Mouse (Mus musculus) Muller cell, postnatal 12 days (primary cell): ENCODE measurements around the gene Lhfpl4.

Experiments
- DNase-seq: peaks from one replicate; pipeline ENCODE4 v3.0.0-alpha.2; 2015; ENCODE audit errors: inconsistent ontology term

The Lhfpl4 gene

DNA sequence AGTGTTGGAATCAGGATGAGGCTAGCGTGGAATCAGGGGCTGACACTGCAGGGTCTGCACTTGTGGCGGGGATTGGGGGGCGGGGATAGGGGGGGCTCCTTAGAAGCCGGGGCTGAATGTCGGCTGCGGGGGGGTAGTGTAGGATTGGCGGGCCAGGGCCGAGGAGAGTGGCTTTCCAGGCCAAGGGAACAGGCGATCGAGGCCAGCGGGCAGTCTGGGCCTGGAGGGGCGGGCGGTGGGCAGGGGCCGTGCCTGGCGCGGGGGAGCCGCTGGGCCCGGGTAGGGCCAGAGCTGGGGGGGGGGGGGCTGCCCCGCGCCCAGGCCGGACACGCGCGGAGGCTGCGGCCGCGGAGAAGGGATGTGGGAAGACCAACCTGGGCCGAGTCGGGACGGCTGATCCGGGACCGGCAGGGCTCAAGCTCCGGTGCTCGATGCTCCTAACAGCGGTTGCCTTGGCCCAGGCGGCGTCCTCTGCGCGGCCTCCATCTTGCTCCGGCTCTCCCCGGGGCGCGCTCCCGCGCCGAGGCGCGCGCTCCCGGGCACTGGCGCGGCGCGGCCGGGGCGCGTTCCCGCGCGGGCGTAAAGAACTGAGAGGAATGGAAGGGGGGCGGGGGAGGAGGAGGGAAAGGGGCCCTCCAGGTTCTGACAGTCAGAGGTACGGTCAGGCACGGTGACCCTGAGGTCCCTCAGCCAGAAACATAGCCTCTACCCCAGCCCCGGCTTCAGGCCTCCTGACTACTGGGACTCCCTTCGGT, at the start of gene Lhfpl4:
Gene Lhfpl4 (minus strand): TSS at position 544 of the 755 bp plus-strand sequence.
- DNase-seq = peak; percentile 17

DNA sequence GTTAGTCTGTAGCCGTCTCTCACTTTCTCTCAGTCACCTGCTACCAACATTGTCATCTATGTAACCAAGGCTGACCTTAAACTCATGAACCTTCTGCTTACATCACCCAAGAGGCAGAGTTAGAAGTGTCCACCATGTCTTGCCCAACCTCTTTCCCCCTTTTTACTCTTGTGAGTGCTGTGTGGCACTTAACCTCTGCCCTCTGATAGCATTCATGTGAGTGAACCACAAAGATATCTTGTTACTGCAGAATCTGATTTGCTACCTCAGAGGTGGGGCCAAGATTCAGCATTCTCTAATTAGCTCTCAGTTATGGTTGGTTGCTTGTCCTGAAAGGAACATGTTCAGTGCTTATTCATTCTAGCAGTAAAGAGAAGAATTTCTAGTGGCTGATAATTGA, 47.6 kb upstream of the Lhfpl4 start:
- peak; percentile 16 for DNase-seq

DNA sequence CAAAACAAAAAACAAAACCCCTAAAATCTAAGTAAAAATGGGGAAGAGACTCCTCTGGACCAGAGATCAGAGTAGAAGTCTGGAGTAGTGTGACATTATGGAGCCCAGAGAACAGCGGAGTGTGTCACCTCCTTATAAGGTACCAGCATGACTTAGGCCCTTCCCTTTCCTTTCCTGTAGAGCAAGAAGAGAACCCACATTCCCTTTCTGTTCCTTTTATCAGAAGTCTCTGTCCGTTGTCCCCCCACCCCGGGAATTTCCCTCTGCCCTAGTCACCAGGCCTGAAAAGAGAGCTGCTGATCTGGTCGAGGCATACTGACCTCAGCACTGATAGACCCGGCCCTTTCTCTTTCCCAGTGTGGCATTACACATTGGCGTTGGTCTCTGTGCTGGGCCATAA, 43.3 kb upstream of the Lhfpl4 start:
- peak; percentile 22 for DNase-seq

DNA sequence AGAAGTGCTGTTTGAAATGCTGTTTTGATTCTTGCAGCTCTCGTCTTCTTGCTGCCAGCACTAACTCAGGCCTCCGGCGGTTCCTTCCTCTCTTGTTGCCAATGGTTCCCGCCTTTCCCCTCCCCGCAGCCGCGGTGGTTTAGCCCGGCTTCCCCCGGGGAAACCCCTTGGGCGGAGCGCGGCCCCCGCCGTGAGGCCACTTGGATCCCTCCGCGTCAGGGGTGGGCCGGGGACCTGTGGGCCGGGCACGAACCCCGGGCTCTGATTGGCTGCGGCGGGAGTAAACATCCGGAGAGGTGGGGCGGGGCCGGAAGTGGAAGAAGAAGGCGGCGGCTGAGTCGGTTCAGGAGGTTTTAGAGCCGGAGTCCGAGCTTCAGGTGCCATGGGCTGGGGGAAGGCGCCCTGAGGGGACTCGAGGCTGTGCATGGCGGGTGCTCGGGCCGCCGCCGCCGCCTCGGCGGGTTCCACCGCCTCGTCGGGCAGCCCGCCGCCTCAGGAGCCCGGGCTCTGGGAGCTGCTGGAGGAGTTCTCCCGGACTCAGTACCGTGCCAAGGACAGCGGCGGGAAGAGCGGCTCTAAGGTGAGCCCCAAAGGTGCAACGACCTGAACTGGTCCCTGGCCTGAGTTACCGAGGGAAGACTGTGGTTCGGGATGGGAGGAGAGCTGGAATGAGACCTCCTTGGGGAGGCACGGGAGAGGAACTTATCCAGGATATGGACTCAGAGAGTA, 42.5 kb upstream of the Lhfpl4 start, which contains the start of gene Mtmr14:
Gene Mtmr14 (plus strand): TSS at position 302 of the 729 bp plus-strand sequence.
- DNase-seq = peak; percentile 100

DNA sequence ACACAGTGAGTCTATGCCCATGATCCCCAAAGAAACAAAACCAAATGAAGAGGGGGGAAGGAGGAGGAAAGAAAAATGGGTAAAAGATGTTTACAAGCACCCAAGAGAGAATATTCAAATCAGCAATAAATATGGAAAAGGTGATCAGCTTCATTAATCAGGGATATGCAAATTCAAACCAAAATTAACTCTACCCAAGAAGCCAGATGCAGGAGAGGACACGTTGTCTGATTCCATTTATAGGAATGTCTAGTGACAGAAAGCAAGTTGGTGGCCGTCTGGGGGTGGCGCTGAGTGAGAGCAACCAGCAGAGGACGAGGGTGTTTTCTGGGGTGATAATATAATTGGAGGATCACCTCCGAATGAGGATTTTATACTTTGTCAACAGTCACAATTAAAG, 40.0 kb upstream of the Lhfpl4 start:
- no peak for DNase-seq

DNA sequence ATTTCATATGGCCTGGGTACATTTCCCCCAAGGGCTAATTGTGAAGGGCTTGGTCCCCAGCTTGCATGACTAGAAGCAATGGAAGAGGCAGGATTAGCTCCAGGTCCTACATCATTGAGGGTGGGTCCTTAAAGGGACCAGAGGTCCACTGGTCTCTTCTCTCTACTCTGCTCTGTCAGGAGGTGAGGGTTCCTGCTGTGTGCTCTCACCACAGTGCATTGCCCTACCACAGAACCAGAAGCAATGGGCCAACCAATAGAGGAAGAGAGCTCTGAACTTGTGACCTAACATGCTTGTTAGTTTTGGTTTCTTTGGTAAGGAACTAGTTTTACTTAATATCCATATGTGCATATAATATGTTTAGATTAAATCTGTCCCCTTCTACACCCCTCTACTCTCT, 31.5 kb upstream of the Lhfpl4 start:
- no peak for DNase-seq

DNA sequence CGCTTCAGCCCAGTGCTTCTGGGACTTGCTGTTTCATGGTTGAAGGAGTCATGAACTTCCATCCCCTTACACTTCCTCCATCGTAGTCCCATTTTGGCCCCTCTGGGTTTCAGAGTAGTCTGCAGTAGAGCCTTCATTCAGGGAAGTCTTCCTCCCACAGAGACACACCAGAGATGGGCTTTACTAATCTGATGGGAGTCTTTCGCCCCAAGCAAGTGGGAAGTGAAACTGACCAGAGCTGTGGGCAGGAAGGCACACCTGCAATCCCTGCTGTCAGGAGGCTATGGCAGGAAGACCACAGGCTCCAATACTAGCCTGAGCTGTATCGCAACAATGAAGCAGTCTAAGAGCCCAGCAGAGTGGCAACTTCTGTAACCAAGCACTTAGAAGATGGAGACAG, 30.6 kb upstream of the Lhfpl4 start:
- no peak for DNase-seq

DNA sequence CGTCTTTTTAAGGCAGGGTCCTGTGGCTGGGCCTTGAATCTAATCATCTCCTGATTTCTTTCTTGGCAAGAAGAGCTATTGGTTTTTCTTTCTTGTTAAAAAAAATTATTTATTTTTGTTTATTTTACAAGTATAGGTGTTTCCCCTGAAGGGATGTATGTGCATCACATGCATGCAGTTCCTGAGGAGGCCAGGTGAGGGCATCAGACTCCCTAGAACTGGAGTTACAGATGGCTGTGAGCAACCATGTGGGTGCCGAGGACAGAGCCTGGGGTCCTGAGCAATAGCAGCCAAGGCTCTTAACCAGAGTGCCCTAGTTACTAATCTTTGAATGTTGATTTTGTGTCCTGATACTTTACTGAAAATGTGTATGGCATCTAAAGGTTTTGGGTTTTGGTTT, 21.1 kb upstream of the Lhfpl4 start:
- DNase-seq = no peak

DNA sequence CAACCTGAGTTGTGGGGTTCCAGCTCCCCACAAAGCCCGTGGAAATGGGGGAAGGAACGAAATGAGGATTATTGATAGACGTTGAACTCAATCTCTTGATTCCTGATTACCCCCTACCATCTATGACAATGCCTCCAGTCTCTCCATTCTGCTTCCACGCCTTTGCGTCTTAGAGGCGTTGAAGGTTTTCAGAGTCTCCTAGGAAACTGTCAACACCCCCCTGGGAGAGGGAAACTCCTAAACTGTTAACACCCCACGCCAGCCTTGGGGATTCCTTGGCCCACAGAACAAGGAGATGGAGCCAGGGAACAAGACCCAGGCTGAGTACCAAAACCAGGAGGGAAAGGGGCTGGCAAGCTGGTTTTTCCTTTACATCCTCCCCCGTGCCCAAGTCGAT, 410 bp upstream of the Lhfpl4 start:
- DNase-seq = no peak

DNA sequence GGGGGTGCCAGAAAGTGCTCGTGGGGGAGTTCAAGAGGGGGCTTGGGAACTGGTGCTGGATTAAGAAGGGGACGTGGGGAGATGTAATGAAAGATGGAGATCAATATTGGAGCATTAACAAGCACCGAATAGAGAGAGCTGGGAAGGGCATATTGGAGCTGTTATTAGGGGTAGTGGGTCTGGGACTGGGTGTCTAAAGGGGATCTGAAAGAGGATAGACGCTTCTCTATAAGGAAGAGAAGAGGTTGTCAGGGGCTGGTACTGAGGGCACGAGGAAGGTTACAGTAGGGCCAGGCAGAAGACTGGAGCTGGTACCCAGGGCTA, 705 bp downstream of the Lhfpl4 start:
- DNase-seq = no peak

DNA sequence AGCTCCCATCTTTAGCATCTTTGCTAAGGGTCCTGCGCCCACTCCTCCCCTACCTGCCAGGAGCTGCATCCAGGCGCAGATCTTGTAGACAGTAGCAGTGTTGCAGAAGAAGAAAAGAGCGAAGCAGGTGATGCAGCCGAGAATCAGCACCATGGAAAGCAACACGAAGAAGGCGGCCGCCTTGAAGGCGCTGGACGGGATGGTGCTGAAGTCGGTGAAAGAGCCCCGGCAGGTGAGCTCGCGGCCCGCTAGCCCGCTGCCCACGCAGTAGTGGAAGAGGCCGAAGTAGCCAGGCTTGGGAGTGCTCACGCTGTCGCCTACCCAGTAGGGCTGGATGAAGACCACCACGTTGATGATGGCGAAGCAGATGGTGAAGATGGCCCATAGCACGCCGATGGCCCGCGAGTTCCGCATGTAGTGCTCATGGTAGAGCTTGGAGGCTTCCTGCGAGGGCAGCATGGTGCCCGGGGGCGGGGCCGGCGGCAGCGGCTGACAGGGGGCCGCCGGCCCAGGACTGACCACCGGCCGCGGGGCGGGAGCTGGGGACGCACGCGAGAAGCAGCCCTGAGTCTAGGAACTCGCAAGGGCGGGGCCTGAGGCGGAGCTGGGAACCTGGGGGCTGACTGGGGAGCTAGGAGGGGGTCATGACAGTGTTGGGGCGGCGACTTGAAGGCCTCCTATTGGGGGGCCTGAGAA, 1.3 kb downstream of the Lhfpl4 start:
- peak; percentile 47 for DNase-seq

DNA sequence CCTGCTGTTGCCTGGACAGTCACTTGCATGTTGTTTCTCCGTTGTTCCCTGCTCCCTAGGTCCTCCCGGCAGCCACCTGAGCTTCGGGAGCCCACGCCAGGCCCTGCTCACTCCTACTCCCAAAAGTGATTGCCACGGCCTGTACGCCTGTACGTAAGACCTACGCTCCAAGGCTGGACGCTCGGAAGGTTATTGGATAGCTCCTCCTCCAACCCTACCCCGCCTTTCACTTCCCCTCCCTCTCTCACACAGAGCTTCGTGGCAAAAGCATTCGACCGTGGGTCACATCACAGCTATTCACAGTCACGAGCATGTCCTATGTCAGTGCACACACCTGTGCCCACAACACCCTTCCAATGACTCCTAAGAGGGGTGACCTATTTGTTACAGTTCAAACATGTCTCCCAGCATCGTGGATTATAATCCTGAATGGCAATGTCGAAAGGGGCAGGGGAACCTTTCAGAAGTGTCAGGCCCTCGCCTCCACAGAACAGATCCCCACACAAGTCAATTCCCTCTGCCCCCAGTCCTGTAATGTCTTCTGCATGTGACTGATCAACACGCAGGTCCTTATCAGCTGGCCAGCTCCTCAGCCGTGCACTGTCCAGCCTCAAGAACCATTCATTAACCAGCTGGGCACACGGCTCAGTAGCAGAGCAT, 10.2 kb downstream of the Lhfpl4 start:
- DNase-seq = no peak

DNA sequence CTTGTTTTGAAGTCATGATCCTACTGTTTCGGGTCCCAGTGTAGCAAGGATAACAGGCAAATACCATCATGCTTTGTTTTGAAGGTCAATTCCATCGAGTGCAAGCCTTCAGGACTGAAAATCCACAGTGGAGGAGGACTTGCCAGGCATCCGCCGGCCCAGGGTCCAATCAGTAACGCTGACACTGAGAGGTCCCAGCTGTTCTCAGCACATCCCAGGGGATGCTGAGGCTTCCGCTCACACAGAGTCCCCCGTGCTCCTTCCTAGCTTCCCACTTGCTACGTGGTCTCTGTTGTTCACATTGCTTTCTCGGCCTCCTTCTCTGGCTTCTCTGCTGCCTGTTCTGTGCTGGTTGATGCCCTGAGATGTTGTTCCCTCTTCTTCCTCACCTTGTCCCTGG, 11.0 kb downstream of the Lhfpl4 start:
- no peak for DNase-seq

DNA sequence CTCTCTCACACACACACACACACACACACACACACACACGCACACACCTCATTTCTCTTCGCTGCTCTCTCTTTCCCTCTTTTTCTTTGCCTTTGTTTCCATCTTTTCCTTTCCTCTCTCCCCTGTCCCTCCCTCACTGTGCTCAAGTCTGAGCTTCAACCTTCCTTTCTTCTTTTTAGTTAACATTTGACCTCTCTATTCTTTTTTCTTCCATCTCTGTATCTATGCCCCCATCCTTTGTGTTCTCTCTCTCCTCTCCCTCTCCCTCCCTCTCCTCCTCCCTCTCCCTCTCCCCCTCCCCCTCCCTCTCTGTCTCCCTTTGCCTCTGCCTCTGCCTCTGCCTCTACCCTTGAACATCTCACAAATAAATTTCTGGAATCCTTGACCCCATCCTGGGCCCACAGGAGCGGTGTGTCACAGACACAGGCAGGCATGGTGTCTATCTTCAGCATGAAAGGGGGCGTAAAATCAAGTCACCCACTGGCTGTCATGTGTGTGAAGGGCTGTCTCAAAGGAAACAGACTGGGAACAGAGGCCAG, 15.9 kb downstream of the Lhfpl4 start:
- no peak for DNase-seq

DNA sequence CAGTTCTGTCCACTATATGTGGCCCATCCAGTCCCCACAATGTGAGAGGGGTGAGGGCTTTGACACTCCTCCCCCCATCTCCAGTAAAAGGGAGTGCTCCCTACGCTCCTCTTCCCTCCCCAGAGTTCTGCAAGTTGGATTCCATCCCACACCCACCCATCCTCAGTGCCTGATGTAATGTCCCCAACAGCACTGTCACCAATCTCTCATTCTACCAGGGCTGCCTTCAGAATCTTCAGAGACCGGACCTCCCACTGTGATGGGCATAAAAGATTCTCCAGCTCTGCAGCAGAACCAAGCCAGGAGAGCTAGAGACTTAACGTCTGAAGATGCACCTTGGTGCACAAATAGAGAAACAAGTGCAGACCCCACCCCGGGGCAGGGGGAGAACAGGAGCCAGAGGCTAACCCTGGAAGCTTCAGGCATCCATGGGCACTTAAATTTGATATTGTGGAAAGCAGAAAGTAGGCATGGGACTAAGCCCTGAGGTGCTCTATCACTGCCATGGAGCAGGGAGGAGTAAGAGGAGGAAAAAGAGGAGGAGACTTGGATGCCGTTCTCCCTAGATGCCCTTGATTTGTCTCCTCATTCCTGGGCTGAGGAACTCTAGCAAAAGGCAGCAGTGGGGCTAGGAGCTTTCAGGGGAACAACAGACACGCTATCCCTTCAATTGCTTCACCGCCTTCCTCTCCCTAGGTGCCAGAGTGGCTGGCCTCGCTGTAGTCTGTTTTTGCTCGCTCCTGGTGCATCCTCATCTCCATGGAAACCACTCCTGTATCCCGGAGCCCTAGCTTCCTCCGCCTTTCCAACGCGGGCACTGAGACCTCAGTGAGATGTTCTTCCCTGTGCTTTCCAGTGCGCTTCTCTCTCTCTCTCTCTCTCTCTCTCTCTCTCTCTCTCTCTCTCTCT, 16.6 kb downstream of the Lhfpl4 start:
- DNase-seq = no peak

DNA sequence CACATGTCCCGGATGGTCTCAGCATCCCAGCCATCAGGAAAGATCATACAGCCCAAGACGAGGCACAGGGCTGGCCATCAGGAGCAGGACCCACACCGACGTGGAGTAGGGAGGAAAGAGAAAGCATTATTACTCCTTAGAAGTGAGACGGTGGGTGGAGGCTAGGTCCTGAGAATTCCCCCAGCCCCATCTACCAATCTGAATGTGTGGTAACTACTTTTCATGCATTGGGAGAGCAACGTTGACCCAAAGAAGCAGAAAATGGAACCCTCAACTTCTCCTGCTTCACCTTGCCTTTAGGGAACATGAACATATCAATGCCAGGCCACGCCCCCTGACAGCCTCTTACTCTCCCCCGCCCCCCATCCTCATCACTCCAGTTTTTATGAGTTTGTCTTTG, 18.6 kb downstream of the Lhfpl4 start:
- DNase-seq = no peak

DNA sequence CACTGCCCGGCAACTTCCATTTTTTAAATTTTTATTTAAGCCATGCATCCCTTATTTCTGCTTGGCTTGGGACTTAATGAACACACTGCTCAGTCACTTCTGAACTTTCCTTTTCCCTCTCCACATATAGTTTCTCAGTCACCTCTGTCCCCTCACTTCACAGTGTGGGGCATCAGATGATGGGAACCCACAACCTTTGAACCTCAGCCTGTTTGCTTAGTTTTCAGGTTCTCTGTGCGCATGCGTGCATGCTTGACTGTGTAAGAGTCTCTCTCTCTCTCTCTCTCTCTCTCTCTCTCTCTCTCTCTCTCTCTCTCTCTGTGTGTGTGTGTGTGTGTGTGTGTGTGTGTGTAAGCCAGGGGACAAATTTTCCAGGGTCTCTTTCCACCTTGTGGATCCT, 19.7 kb downstream of the Lhfpl4 start:
- no peak for DNase-seq

DNA sequence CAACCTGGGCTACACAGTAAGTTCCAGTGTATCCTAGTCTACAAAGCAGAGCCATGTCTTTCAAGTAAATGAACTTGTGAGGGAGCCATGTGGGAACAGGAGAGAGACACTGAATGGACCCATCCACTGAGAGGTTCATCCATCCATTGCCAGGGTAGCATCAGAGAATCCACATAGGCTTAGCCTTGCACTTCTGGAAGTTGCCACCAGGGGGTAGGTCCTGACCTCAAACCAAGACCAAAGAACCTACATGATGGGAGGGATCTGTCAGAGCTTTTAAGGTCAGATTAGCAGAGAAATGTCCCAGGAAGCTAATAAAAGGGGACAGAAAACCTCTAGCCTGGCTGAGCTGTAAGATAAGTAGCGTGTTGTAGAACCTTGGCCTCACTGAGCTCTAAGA, 22.6 kb downstream of the Lhfpl4 start:
- DNase-seq = peak; percentile 25

DNA sequence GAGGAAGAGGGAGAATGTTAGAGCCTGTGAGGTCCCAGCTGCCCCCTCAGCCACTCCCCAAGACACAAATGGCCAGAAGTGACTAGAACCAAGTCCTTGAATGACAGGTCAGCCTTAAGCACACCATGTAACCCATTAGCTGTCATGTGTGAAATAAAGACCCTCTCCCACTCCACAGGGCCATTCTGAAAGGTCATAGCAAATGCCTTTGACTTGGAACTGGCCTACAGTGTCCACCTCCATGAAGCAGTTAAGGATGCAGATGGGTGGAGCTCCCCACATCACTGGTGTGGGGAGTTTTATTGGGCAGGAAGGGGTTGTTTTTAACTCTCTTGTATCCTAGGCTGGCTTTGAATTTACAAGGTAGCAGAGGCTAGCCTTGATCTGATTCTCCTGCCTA, 23.2 kb downstream of the Lhfpl4 start:
- no peak for DNase-seq

DNA sequence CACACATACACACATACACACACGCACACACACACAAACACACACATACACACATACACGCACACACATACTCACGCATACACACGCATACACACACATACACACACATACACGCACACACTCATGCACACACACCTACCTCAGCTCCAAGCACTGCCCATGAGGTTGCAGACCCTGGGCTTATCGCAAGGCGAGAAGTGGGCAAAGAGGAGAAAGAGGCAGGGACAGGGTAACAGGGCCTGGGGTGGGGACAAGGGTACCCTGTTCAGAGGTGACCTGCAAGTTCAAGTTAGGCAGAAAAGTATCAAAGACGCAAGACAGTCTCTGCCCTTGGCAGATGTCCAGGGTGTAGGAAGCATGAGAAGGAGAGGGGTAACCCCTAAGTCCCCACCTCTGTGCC, 24.5 kb downstream of the Lhfpl4 start:
- DNase-seq = no peak

DNA sequence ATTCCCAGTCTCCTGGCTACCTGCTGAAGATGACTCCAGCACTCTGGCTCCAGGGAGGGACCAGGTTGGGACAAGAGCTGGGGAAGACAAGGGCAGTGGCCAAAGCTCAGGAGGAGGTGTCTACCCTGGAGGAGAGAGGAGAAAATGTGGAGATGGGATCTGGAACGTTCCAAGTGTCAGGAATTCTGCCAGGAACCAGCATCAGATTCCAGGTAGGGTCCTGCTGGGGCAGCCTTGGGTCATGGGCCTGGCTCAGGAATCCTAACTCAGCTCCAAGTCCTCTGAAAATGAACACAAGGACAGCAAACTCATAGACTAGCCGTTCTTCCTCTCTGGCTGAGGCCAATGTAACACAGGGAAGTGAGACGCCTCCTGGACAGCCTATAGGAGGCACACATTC, 25.3 kb downstream of the Lhfpl4 start:
- no peak for DNase-seq
